Mouse (Mus musculus) brown adipose tissue, adult 24 weeks (tissue): ENCODE measurements around the gene Prtn3. TPM values are rescaled to one million over a fixed set of nuclear protein-coding genes. Genes with fewer than 3 reads are reported as not detected.

Experiments
- H3K27ac ChIP-seq: fragments of 200-500 bp; replicated peaks from 2 replicates; pipeline ENCODE4 v1.5.1; 2012; ENCODE audit warnings: low read depth, mild to moderate bottlenecking, low read length
- H3K4me1 ChIP-seq: fragments of 200-500 bp; 2 replicates; pipeline ENCODE4 v1.6.1; 2012; ENCODE audit warnings: low read length, mixed read lengths; ENCODE audit not compliant: control insufficient read depth, insufficient read depth, insufficient read length
- H3K4me3 ChIP-seq: fragments of 200-500 bp; 2 replicates; pipeline ENCODE4 v1.5.1; 2012; ENCODE audit warnings: low read depth, mild to moderate bottlenecking, low read length, moderate library complexity; ENCODE audit not compliant: insufficient read depth
- polyA plus RNA-seq: library from polyadenylated mRNA; stranded (reverse); fragments of >200 nt; gene quantifications from 2 replicates; pipeline ENCODE4 v1.2.4, GENCODE M21; 2012; ENCODE audit not compliant: missing spikeins, insufficient read depth, insufficient read length

Prtn3 gene
- polyA plus RNA-seq, 1 experiment: 1.7 TPM

- H3K4me3 ChIP-seq: peak overlapping the region; percentile 57; the same call in 1 of the 2 replicates
- peak overlapping the region; percentile 97 for H3K27ac ChIP-seq
- peaks cover 32% of the 10 kb centered on the region for H3K4me1 ChIP-seq
These were observed 22.0 kb upstream of the Prtn3 start for GRCm38 (mm10) chr10:79852107-79852789.

- Histone ChIP-seq H3K4me3 (peak overlapping the region; percentile 57), H3K4me1 (peaks cover 38% of the 10 kb centered on the region), H3K27ac (peak overlapping the region; percentile 97)
These were observed 21.4 kb upstream of the Prtn3 start for GRCm38 (mm10) chr10:79852827-79853226.

GRCm38 (mm10) chr10:79853392-79853791 lies 20.9 kb upstream of the Prtn3 start:
- peaks cover 38% of the 10 kb centered on the region for H3K4me1 ChIP-seq
- peak overlapping the region; percentile 57 for H3K4me3 ChIP-seq
- H3K27ac ChIP-seq: peak overlapping the region; percentile 97

GRCm38 (mm10) chr10:79853860-79854795 lies 20.1 kb upstream of the Prtn3 start, which contains the start of gene Ptbp1:
Gene Ptbp1, plus strand, starts transcription at chr10:79854427.
- Histone ChIP-seq H3K4me1 (peaks cover 38% of the 10 kb centered on the region), H3K27ac (peak within 1 kb of the TSS; percentile 97), H3K4me3 (peak within 1 kb of the TSS; percentile 89)

GRCm38 (mm10) chr10:79854801-79855541 lies 19.3 kb upstream of the Prtn3 start:
- H3K4me3 ChIP-seq: peak overlapping the region; percentile 89
- H3K27ac ChIP-seq: peak overlapping the region; percentile 89
- peaks cover 35% of the 10 kb centered on the region for H3K4me1 ChIP-seq

- H3K4me3 ChIP-seq: peak overlapping the region; percentile 89
- H3K27ac ChIP-seq: peak overlapping the region; percentile 89
- peaks cover 33% of the 10 kb centered on the region for H3K4me1 ChIP-seq
These were observed 18.6 kb upstream of the Prtn3 start for GRCm38 (mm10) chr10:79855558-79856184.

GRCm38 (mm10) chr10:79856280-79856679 lies 18.0 kb upstream of the Prtn3 start:
- H3K27ac ChIP-seq: 0 out of 2 replicates have a peak overlapping the region, but pooled peaks have one; percentile 1
- peak overlapping the region; percentile 89 for H3K4me3 ChIP-seq
- H3K4me1 ChIP-seq: peaks cover 32% of the 10 kb centered on the region

- Histone ChIP-seq H3K4me3 (peak overlapping the region; percentile 89), H3K4me1 (peaks cover 26% of the 10 kb centered on the region), H3K27ac (peak overlapping the region; percentile 11; the same call in 1 of the 2 replicates)
These were observed 17.4 kb upstream of the Prtn3 start for GRCm38 (mm10) chr10:79856704-79857451.

- Histone ChIP-seq H3K4me1 (peaks cover 23% of the 10 kb centered on the region), H3K4me3 (peak overlapping the region; percentile 89), H3K27ac (0 out of 2 replicates have a peak overlapping the region, but pooled peaks have one; percentile 11)
These were observed 16.8 kb upstream of the Prtn3 start for GRCm38 (mm10) chr10:79857452-79857811.

GRCm38 (mm10) chr10:79857894-79858293 lies 16.4 kb upstream of the Prtn3 start:
- H3K27ac ChIP-seq: no peak overlapping the region
- peak overlapping the region; percentile 89; the same call in 1 of the 2 replicates for H3K4me3 ChIP-seq
- H3K4me1 ChIP-seq: peaks cover 18% of the 10 kb centered on the region

- Histone ChIP-seq H3K4me1 (peaks cover 14% of the 10 kb centered on the region), H3K4me3 (0 out of 2 replicates have a peak overlapping the region, but pooled peaks have one; percentile 2), H3K27ac (no peak overlapping the region)
These were observed 15.7 kb upstream of the Prtn3 start for GRCm38 (mm10) chr10:79858416-79859074.

- H3K4me3 ChIP-seq: 0 out of 2 replicates have a peak overlapping the region, but pooled peaks have one; percentile 1
- H3K4me1 ChIP-seq: peaks cover 14% of the 10 kb centered on the region
- no peak overlapping the region for H3K27ac ChIP-seq
These were observed 15.2 kb upstream of the Prtn3 start for GRCm38 (mm10) chr10:79859116-79859515.

GRCm38 (mm10) chr10:79860079-79860911 lies 14.0 kb upstream of the Prtn3 start:
- peaks cover 14% of the 10 kb centered on the region for H3K4me1 ChIP-seq
- no peak overlapping the region for H3K27ac ChIP-seq
- H3K4me3 ChIP-seq: no peak overlapping the region
